Mouse (Mus musculus) mouse embryonic stem cell (cell line): Measurements from ENCODE around the gene Olfr816.
"Not testable (repeated sequence)": the region's sequence is repeated elsewhere in the genome, so short reads cannot be mapped to it uniquely, and the experiment has no call there.

ENCODE experiments used
- in situ Hi-C, 2 experiments: fragments of 300-500 bp; cut with MboI; formaldehyde crosslinking; loops; 1 replicate in 1 of 2; 3 replicates in 1 of 2; pipeline ENCODE4 v1.14.3; 2019 to 2020; ENCODE audit warnings: low sequenced_read_pairs in 2 of 2, low pct_unique_long_range_greater_than_20kb in 1 of 2, mixed read lengths in 1 of 2; ENCODE audit not compliant: unreplicated experiment in 1 of 2

Olfr816 gene

DNA sequence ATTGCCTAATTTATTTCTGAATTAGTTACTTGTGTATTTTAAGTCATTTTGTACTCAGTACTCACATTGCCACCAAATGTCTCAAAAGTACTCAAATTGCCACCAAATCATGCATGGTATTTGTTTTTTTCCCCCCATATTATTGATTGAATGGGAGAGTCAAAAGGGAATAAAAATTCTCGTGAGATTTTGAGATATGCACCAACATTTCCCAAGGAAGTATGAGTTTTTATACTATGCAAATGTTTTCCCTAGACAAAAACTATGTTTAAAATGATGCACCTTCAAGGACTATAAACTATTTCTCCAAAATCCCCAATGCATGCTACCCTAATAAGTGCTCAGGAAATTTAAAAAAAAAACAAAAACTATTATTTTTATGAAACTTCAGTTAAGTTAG is at the start of gene Olfr816:
Gene Olfr816, minus strand, starts transcription at position 101 of the 400 bp plus-strand sequence.
- in situ Hi-C loops = no loop called here

GRCm38 (mm10) chr10:129949000-129949399 is 33.6 kb upstream of the Olfr816 start, which contains the start of gene Olfr818:
Olfr818 (minus strand) TSS chr10:129949100.
- in situ Hi-C loops = no loop called here

DNA sequence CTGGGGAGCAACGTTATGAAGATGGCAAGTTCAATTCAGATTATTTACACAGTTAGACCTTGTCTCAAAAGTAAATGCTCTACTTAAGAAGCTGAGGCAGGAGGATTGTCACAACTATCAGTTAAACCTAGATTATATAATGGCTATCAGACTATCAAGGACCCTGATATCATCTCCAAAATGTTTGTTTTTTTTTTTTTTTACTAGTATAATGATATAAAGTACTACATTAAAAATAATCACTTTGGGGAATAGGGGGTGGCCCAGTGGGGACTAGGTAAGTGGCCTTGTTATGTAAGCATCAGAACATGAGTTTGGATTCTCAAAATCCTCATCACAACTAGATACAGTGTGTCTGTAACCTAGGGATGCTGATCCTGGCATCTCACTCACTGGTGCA is 9.6 kb downstream of the Olfr816 start, which contains the start of gene Olfr815:
Gene Olfr815, minus strand, starts transcription at position 101 of the 400 bp plus-strand sequence.
- in situ Hi-C loops = not testable (repeated sequence)

DNA sequence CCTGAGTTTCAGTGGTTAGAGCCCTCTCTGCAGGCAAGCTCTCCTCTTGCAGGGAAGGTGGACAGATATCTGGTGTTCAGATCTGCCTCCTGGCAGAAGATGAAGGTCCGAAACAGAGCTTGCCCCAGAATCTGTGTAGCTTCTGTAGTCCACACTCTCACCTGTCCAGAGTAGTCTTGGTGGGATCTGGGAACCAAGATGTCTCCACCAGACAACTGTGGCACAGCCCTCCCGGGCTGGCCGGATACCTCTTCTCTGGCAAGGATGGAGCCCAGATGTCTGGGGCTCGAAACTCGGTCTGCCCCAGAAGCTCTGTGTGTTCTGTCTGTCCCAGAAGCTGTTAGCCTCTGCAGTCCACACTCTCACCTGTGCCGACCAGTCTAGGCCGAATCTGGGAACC is 29.5 kb downstream of the Olfr816 start:
- in situ Hi-C loops = no loop called here

GRCm38 (mm10) chr10:129885496-129885895 is 29.9 kb downstream of the Olfr816 start:
- in situ Hi-C loops = not testable (repeated sequence)

GRCm38 (mm10) chr10:129879751-129880150 is 35.6 kb downstream of the Olfr816 start, which contains the start of gene Olfr814:
Olfr814 (minus strand) TSS chr10:129879851.
- in situ Hi-C loops = not testable (repeated sequence)
